Mouse (Mus musculus) MEL (cell line): Measurements from ENCODE around the gene Gm49387. TPM values are rescaled to one million over a fixed set of nuclear protein-coding genes. Genes with fewer than 3 reads are reported as not detected.

Experiments
- DNase-seq: peaks from one replicate; pipeline ENCODE4 v3.0.0; 2011; ENCODE audit warnings: low read depth, low spot score
- H3K27ac ChIP-seq: 2 replicates; pipeline ENCODE4 v1.5.1; 2012; ENCODE audit warnings: low read depth, mild to moderate bottlenecking, control low read depth, low read length, moderate library complexity; ENCODE audit not compliant: control insufficient read depth
- H3K27me3 ChIP-seq, 2 experiments: fragments of 150-350 bp in 1 of 2; sonication (generic) in 1 of 2; 2 replicates each; pipeline ENCODE4 v1.6.1; 2012; ENCODE audit warnings: low read length in 2 of 2, mild to moderate bottlenecking in 2 of 2, improper control_type of control experiment in 1 of 2, moderate library complexity in 1 of 2; ENCODE audit not compliant: insufficient read depth in 2 of 2, control insufficient read depth in 1 of 2
- H3K36me3 ChIP-seq, 2 experiments: 2 replicates each; pipeline ENCODE4 v1.6.1; 2012 to 2014; ENCODE audit warnings: low read length in 2 of 2, improper control_type of control experiment in 1 of 2, inconsistent platforms in 1 of 2, mild to moderate bottlenecking in 1 of 2; ENCODE audit not compliant: insufficient read depth in 2 of 2, control insufficient read depth in 1 of 2
- H3K4me1 ChIP-seq, 2 experiments: fragments of 150-350 bp in 1 of 2; sonication (generic) in 1 of 2; 2 replicates each; pipeline ENCODE4 v1.6.1; 2012; ENCODE audit warnings: low read length in 2 of 2, improper control_type of control experiment in 1 of 2, mild to moderate bottlenecking in 1 of 2; ENCODE audit not compliant: insufficient read depth in 2 of 2, control insufficient read depth in 1 of 2
- H3K4me3 ChIP-seq, 2 experiments: fragments of 150-350 bp in 1 of 2; sonication (generic) in 1 of 2; 2 replicates each; pipeline ENCODE4 v1.5.1; 2012; ENCODE audit warnings: low read depth in 2 of 2, low read length in 2 of 2, mild to moderate bottlenecking in 2 of 2, moderate library complexity in 2 of 2, control low read depth in 1 of 2, improper control_type of control experiment in 1 of 2; ENCODE audit not compliant: control insufficient read depth in 1 of 2, insufficient read depth in 1 of 2
- H3K79me2 ChIP-seq: 2 replicates; pipeline ENCODE4 v1.6.1; 2012; ENCODE audit warnings: mild to moderate bottlenecking, low read length, moderate library complexity; ENCODE audit not compliant: control insufficient read depth, poor library complexity, insufficient read depth
- H3K9ac ChIP-seq: 2 replicates; pipeline ENCODE4 v1.6.1; 2012; ENCODE audit warnings: low read depth, mild to moderate bottlenecking, control low read depth, low read length, moderate library complexity; ENCODE audit not compliant: control insufficient read depth, poor library complexity, severe bottlenecking
- H3K9me3 ChIP-seq: fragments of 150-350 bp; sonication (generic); replicated peaks from 2 replicates; pipeline ENCODE4 v1.6.1; 2012; ENCODE audit warnings: mild to moderate bottlenecking, low read length, improper control_type of control experiment, moderate library complexity; ENCODE audit not compliant: insufficient read depth
- CHD1 ChIP-seq: IDR thresholded peaks from 2 replicates; pipeline ENCODE4 v1.6.1; 2012; ENCODE audit warnings: low read depth, mild to moderate bottlenecking, inconsistent platforms, low read length, improper control_type of control experiment
- CHD2 ChIP-seq: IDR thresholded peaks from 2 replicates; pipeline ENCODE4 v1.6.1; 2011; ENCODE audit warnings: low read length, improper control_type of control experiment
- CTCF ChIP-seq, 3 experiments: IDR thresholded peaks in 2 of 3; conservative IDR thresholded peaks in 1 of 3; 2 replicates each; pipeline ENCODE4 v1.5.1; 2011 to 2012; ENCODE audit warnings: low read length in 3 of 3, low read depth in 2 of 3, mild to moderate bottlenecking in 2 of 3, improper control_type of control experiment in 1 of 3, inconsistent platforms in 1 of 3, mixed read lengths in 1 of 3, moderate library complexity in 1 of 3; ENCODE audit not compliant: control insufficient read depth in 1 of 3, insufficient read depth in 1 of 3, poor library complexity in 1 of 3, severe bottlenecking in 1 of 3
- EP300 ChIP-seq, 2 experiments: IDR thresholded peaks; 2 replicates each; pipeline ENCODE4 v1.6.1; 2011; ENCODE audit warnings: improper control_type of control experiment in 2 of 2, low read length in 2 of 2, low read depth in 1 of 2, mild to moderate bottlenecking in 1 of 2
- HCFC1 ChIP-seq: IDR thresholded peaks from 2 replicates; pipeline ENCODE4 v1.6.1; 2012; ENCODE audit warnings: low read depth, mild to moderate bottlenecking, inconsistent platforms, low read length, improper control_type of control experiment, moderate library complexity
- JUND ChIP-seq: IDR thresholded peaks from 2 replicates; pipeline ENCODE4 v1.6.1; 2011; ENCODE audit warnings: low read depth, mild to moderate bottlenecking, improper control_type of control experiment, low read length
- KAT2A ChIP-seq: conservative IDR thresholded peaks from 2 replicates; pipeline ENCODE4 v1.6.1; 2012; ENCODE audit warnings: low read depth, low read length, improper control_type of control experiment, inconsistent platforms
- MAFK ChIP-seq: IDR thresholded peaks from 2 replicates; pipeline ENCODE4 v1.6.1; 2011; ENCODE audit warnings: low read depth, mild to moderate bottlenecking, low read length, improper control_type of control experiment, borderline replicate concordance
- MXI1 ChIP-seq: IDR thresholded peaks from 2 replicates; pipeline ENCODE4 v1.6.1; 2011; ENCODE audit warnings: mild to moderate bottlenecking, low read depth, low read length, improper control_type of control experiment
- MYB ChIP-seq: IDR thresholded peaks from 2 replicates; pipeline ENCODE4 v1.6.1; 2011; ENCODE audit warnings: mild to moderate bottlenecking, low read depth, low read length, improper control_type of control experiment
- MYC ChIP-seq: IDR thresholded peaks from 2 replicates; pipeline ENCODE4 v1.6.1; 2011; ENCODE audit warnings: low read depth, mild to moderate bottlenecking, low read length, improper control_type of control experiment, moderate library complexity
- NRF1 ChIP-seq: IDR thresholded peaks from 2 replicates; pipeline ENCODE4 v1.6.1; 2014; ENCODE audit warnings: low read depth, mild to moderate bottlenecking, inconsistent platforms, low read length, improper control_type of control experiment, moderate library complexity; ENCODE audit not compliant: poor library complexity, insufficient read depth, severe bottlenecking
- POLR2A ChIP-seq, 2 experiments: IDR thresholded peaks; 2 replicates each; pipeline ENCODE4 v1.6.1; 2011 to 2012; ENCODE audit warnings: low read length in 2 of 2, mild to moderate bottlenecking in 2 of 2, control low read depth in 1 of 2, improper control_type of control experiment in 1 of 2, low read depth in 1 of 2, moderate library complexity in 1 of 2; ENCODE audit not compliant: control insufficient read depth in 1 of 2, insufficient read depth in 1 of 2, poor library complexity in 1 of 2
- POLR2AphosphoS2 ChIP-seq: IDR thresholded peaks from 2 replicates; pipeline ENCODE4 v1.6.1; 2011; ENCODE audit warnings: low read length, improper control_type of control experiment
- POLR2AphosphoS5 ChIP-seq: IDR thresholded peaks from 2 replicates; pipeline ENCODE4 v1.6.1; 2012; ENCODE audit warnings: low read depth, borderline replicate concordance, mild to moderate bottlenecking, inconsistent platforms, low read length, moderate library complexity, mixed read lengths
- RAD21 ChIP-seq: IDR thresholded peaks from 2 replicates; pipeline ENCODE4 v1.6.1; 2011; ENCODE audit warnings: mild to moderate bottlenecking, low read depth, low read length, improper control_type of control experiment
- RCOR1 ChIP-seq: IDR thresholded peaks from 2 replicates; pipeline ENCODE4 v1.6.1; 2012; ENCODE audit warnings: low read depth, mild to moderate bottlenecking, inconsistent platforms, low read length, improper control_type of control experiment
- TCF12 ChIP-seq: IDR thresholded peaks from 2 replicates; pipeline ENCODE4 v1.6.1; 2014; ENCODE audit warnings: low read depth, mild to moderate bottlenecking, inconsistent platforms, low read length, improper control_type of control experiment, moderate library complexity
- UBTF ChIP-seq: IDR thresholded peaks from 2 replicates; pipeline ENCODE4 v1.6.1; 2012; ENCODE audit warnings: low read depth, mild to moderate bottlenecking, inconsistent platforms, low read length, improper control_type of control experiment, moderate library complexity, borderline replicate concordance; ENCODE audit not compliant: insufficient read depth
- USF1 ChIP-seq: IDR thresholded peaks from 2 replicates; pipeline ENCODE4 v1.6.1; 2014; ENCODE audit warnings: low read depth, mild to moderate bottlenecking, inconsistent platforms, low read length, improper control_type of control experiment, moderate library complexity
- ZC3H11A ChIP-seq: IDR thresholded peaks from 2 replicates; pipeline ENCODE4 v1.6.1; 2012; ENCODE audit warnings: low read depth, mild to moderate bottlenecking, inconsistent platforms, low read length, improper control_type of control experiment
- ZMIZ1 ChIP-seq: IDR thresholded peaks from 2 replicates; pipeline ENCODE4 v1.6.1; 2012; ENCODE audit warnings: low read depth, mild to moderate bottlenecking, inconsistent platforms, low read length, improper control_type of control experiment, moderate library complexity
- ZNF384 ChIP-seq: IDR thresholded peaks from 2 replicates; pipeline ENCODE4 v1.6.1; 2012; ENCODE audit warnings: low read depth, mild to moderate bottlenecking, inconsistent platforms, low read length, improper control_type of control experiment
- polyA plus RNA-seq, 2 experiments: library from polyadenylated mRNA; stranded (reverse) in 1 of 2; unstranded in 1 of 2; fragments of >175 nt in 1 of 2; fragments of >200 nt in 1 of 2; gene quantifications; 2 replicates each; pipeline versions ENCODE4 v1.2.1 to v1.2.4; 2012; ENCODE audit warnings: low replicate concordance in 2 of 2, low read depth in 1 of 2; ENCODE audit not compliant: insufficient read length in 2 of 2, insufficient read depth in 1 of 2, missing spikeins in 1 of 2
- total RNA-seq: library from RNA; depleted of rRNA; stranded (reverse); fragments of 300-350 nt; gene quantifications from 2 replicates; pipeline ENCODE4 v1.2.3, GENCODE M21; 2012

The Gm49387 gene
- total and polyA plus RNA-seq, 3 experiments: 0.14 TPM; not detected in 2

DNA sequence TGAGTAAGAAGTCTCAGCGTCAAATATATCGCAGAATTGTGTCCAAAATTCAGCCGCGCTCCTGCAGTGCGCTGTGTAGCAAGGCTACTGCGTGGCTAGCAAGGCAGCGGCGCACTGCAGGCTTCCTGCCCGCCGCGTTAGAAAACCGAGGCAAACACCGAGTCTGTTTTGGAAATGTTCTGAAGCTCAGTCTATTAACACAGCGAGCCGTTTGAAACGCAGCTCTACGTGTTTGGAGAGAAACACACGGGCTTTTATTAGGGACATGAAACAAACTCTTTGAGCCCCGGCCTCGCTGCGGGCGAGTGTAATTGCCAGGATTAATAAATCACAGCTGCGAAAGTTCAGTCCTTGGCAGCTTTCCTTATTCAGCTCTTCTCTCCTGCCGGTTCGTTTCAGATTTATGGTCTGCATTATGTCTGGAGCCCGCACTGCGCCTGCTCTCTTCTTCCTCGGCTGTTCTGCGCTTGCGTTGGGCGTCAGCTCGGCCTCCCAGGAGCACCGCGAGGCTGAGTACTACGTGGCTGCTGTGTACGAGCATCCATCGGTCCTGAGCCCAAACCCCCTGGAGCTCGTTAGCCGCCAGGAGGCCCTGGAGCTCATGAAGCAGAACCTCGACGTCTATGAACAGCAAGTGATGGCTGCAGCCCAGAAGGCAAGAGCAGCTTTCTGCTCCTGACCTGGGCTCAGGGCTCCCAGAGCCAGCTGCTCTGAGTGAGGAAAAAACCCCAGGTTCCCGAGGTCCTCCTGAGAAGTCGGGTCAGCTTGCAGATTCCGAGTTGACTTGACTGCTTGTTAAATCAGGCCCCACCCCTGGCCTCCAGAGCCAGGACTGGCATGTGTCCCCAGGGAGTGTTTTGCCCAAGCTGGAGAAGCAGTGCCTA is 21.2 kb upstream of the Gm49387 start:
- H3K79me2 ChIP-seq: peaks cover 1% of the 10 kb centered on the region; the same call in 1 of the 2 replicates
- DNase-seq: no peak
- H3K27me3 ChIP-seq: no peaks in the 10 kb centered on the region
- H3K4me1 ChIP-seq: peaks cover 20 to 39% of the 10 kb centered on the region in 2 experiments
- H3K4me3 ChIP-seq: no peak overlapping the region
- no peak overlapping the region for H3K27ac ChIP-seq
- no peaks in the 10 kb centered on the region for H3K9me3 ChIP-seq
- H3K36me3 ChIP-seq: peaks cover 0 to 27% of the 10 kb centered on the region in 2 experiments; a peak in 3 of 4 replicates
- TF ChIP-seq ZNF384 (no peak), MXI1 (no peak), TCF12 (no peak), JUND (no peak), KAT2A (no peak), POLR2AphosphoS5 (no peak), UBTF (no peak)
- H3K9ac ChIP-seq: no peak overlapping the region

DNA sequence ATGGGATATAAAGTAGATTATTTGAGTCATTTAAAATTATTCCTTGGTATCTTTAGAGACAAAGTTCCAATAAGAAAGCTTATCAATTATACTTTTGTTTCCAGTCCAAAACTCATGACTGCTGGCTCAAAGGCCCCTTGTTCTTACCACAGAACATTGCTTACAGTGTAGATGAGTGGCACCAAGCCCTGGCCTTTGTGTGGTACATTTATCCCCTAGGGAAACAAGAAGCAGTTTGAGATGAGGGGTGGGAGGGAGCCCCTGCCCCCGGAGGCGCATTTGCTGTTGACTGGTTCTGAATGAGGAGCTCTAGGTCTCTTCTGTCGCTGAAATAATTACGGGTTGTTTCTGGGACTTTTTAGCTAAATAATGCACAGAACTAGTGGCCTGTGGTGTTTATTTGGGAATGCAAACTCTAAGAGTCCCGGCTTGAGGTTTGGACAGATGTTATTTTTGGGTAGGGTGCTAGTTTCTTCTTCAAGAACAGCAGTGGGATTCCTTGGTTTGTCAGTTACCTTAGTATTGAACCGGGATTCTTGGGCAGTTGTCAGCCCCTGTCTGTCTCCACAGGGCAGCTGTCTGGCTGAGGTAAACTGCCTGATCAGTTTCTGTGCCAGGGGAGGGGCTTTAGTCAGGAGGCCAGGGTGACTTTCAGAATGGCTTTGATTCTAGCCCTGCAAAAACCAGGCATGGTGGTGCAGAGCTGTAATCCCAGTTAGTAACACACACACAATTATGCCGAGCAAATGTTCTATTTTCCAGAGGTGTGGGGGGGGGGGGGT is 19.8 kb upstream of the Gm49387 start:
- peaks cover 18 to 33% of the 10 kb centered on the region in 2 experiments for H3K4me1 ChIP-seq
- TF ChIP-seq ZC3H11A (no peak), POLR2A (IDR thresholded peaks at IDR 0.05; ENCODE audit: control insufficient read depth in 1 of 2, insufficient read depth in 1 of 2, low read depth in 1 of 2, low read length in 2 of 2, poor library complexity in 1 of 2) (no peak), ZMIZ1 (no peak), MYB (no peak), RCOR1 (no peak), EP300 (IDR thresholded peaks at IDR 0.05; ENCODE audit: low read depth in 1 of 2, low read length in 2 of 2) (no peak), CHD1 (no peak), MAFK (no peak), USF1 (no peak), CHD2 (no peak), CTCF (IDR thresholded peaks at IDR 0.05 in 2 of 3, conservative IDR thresholded peaks at IDR 0.05 in 1 of 3; ENCODE audit: control insufficient read depth in 1 of 3, insufficient read depth in 1 of 3, low read depth in 2 of 3, low read length in 3 of 3, poor library complexity in 1 of 3, severe bottlenecking in 1 of 3) (no peak), POLR2AphosphoS5 (no peak), NRF1 (no peak), RAD21 (no peak), POLR2AphosphoS2 (no peak), MYC (no peak), HCFC1 (no peak)
- TF ChIP-seq, all 39 proteins: peak for 0
- peaks cover 1% of the 10 kb centered on the region; the same call in 1 of the 2 replicates for H3K79me2 ChIP-seq
- no peak overlapping the region for H3K9ac ChIP-seq
- H3K4me3 ChIP-seq: no peak overlapping the region
- no peak overlapping the region for H3K27ac ChIP-seq
- DNase-seq: no peak
- H3K36me3 ChIP-seq: peaks cover 0 to 25% of the 10 kb centered on the region in 2 experiments; a peak in 2 of 4 replicates
- H3K9me3 ChIP-seq: no peaks in the 10 kb centered on the region
- H3K27me3 ChIP-seq: no peaks in the 10 kb centered on the region
